Mouse (Mus musculus) lung, embryonic 16.5 days (tissue): ENCODE results near the gene Fam129a. TPM values are rescaled to one million over a fixed set of nuclear protein-coding genes. Genes with fewer than 3 reads are reported as not detected.

Experiments
- ATAC-seq: fragments of 200-750 bp; cut with Nextera tagmentation; 2 replicates; pipeline ENCODE4 v1.8.0; 2017; ENCODE audit warnings: low read depth, mild to moderate bottlenecking, moderate library complexity
- H3K27ac ChIP-seq: fragments of 300-500 bp; sonication (generic); 2 replicates; pipeline ENCODE4 v1.5.1; 2014; ENCODE audit warnings: mild to moderate bottlenecking, control low read depth, low read length
- H3K27me3 ChIP-seq: fragments of 300-500 bp; sonication (generic); 2 replicates; pipeline ENCODE4 v1.6.1; 2014; ENCODE audit warnings: low read depth, low read length, mixed read lengths; ENCODE audit not compliant: control insufficient read depth, insufficient read depth
- H3K36me3 ChIP-seq: fragments of 300-500 bp; sonication (generic); 2 replicates; pipeline ENCODE4 v1.6.1; 2014; ENCODE audit warnings: low read length; ENCODE audit not compliant: control insufficient read depth, insufficient read depth
- H3K4me1 ChIP-seq: fragments of 300-500 bp; sonication (generic); replicated peaks from 2 replicates; pipeline ENCODE4 v1.6.1; 2014; ENCODE audit warnings: low read length, mixed read lengths; ENCODE audit not compliant: control insufficient read depth, insufficient read depth
- H3K4me2 ChIP-seq: fragments of 300-500 bp; sonication (generic); 2 replicates; pipeline ENCODE4 v1.6.1; 2014; ENCODE audit warnings: low read depth, low read length, control low read depth
- H3K4me3 ChIP-seq: fragments of 300-500 bp; sonication (generic); 2 replicates; pipeline ENCODE4 v1.5.1; 2014; ENCODE audit warnings: mild to moderate bottlenecking, low read length, control low read depth
- H3K9ac ChIP-seq: fragments of 300-500 bp; sonication (generic); 2 replicates; pipeline ENCODE4 v1.6.1; 2014; ENCODE audit warnings: low read length, control low read depth
- H3K9me3 ChIP-seq: fragments of 300-500 bp; sonication (generic); 2 replicates; pipeline ENCODE4 v1.6.1; 2016; ENCODE audit warnings: low read length; ENCODE audit not compliant: control insufficient read depth
- WGBS: fragments of 180-500 bp; shearing (Covaris S2); extraction: QIAGEN DNeasy Blood & Tissue Kit; methylation state at CpG from one replicate; pipeline ENCODE4 v1.1.7; 2014; 5-methylcytosine and 5-hydroxymethylcytosine counted together
- polyA plus RNA-seq: library from polyadenylated mRNA; unstranded; fragments of >200 nt; fragmentation: Nextera tagmentation; extraction: Ambion mirVana; gene quantifications from 2 replicates; pipeline ENCODE4 v1.2.1, GENCODE M21; 2015

The Fam129a gene
- polyA plus RNA-seq, 1 experiment from 2014 or later, result 14.1 TPM

DNA sequence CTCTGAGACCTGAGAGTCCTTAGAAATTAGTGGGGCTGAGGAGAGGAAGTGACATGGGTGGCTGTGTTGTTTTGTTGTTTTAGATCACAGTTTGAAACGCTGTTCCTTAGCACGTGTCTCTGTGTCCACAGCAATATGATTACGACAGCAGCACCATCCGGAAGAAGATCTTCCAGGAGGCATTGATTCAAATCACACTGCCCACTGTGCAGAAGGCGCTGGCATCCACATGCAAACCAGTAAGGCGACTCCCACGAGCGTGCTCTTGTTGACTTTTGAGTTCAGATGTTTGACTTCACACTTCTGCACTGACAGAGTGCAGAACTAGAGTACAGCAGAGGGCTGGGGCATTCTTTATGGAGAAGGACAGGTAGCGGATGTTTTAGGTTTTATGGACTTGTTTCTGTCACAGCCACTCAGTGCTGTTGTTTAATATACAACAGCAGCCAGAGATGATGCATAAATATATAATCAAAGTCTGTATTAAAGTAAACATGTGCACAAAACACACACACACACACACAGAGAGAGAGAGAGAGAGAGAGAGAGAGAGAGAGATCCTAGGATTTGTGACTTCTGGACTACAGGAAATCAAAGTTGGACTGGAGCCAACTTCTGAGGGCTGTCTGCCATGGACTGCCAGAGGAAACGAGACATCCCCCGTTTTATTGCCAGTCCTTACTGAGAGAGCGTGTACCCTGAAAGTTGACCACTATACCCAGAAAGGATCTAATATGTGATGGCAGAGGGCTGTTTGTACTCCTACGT lies 138.2 kb downstream of the Fam129a start:
- Histone ChIP-seq H3K4me2 (peak overlapping the region; percentile 35), H3K27ac (peak overlapping the region; percentile 51), H3K9ac (no peak overlapping the region; the same call in 1 of the 2 replicates), H3K36me3 (no peaks in the 10 kb centered on the region), H3K9me3 (no peaks in the 10 kb centered on the region), H3K4me3 (no peak overlapping the region), H3K4me1 (peaks cover 14% of the 10 kb centered on the region), H3K27me3 (no peaks in the 10 kb centered on the region; the same call in 1 of the 2 replicates)
- 7% methylated on average over 13 of the region's 13 CpGs for WGBS
- peak; percentile 71 for ATAC-seq

DNA sequence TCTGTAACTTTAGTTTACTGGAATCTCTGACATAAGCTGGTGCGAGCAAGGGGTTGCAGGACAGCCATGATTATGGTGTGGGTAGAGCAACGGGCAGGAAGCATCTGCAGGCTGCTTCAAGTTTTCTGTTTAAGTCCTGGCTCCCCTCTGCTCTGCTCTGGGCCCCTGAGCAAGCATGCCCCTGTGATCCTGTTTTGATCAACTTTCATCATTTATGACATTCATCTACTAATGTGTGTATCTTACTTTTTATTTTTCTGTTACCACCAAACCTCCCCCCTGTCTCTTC lies 138.7 kb downstream of the Fam129a start:
- no peak overlapping the region for H3K4me3 ChIP-seq
- peaks cover 14% of the 10 kb centered on the region for H3K4me1 ChIP-seq
- 18% methylated on average over 2 of the region's 2 CpGs for WGBS
- H3K9ac ChIP-seq, result no peak overlapping the region
- H3K27ac ChIP-seq, result peak overlapping the region; percentile 51
- H3K9me3 ChIP-seq, result no peaks in the 10 kb centered on the region
- peak; percentile 58 for ATAC-seq
- peak overlapping the region; percentile 35; the same call in 1 of the 2 replicates for H3K4me2 ChIP-seq
- H3K27me3 ChIP-seq, result no peaks in the 10 kb centered on the region; the same call in 1 of the 2 replicates
- H3K36me3 ChIP-seq, result no peaks in the 10 kb centered on the region

DNA sequence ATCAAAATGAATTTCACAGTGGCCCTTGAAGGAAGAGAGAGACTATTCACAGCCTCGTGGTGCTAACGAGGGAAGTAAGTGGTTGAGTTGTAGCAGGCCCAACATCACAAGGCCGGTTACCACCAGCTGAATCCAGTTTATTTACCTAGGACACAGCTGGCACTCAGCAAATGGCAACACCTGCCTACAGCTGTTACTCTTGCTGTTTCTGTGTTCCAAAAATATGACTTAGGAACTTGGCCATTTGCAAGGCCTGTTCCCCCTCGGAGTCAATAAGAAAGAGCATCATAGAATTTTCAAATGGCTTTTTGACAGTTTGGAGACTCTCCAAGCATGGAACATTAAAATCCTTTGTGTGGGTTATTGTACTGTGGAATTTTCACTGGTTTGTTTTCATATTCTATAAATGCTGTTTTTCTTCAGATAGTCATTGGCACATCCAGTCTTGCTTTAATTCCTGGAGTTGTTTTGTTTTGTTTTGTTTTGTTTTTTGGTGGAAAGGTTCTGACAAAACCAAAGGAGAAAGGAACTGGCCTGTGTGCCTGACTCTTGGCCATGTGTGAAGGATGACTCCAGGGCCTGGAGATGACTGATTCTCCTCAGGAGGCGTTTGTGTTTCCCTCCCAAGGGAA lies 139.6 kb downstream of the Fam129a start:
- ATAC-seq, result no peak
- Histone ChIP-seq H3K27me3 (no peaks in the 10 kb centered on the region; the same call in 1 of the 2 replicates), H3K4me1 (peaks cover 14% of the 10 kb centered on the region), H3K9ac (no peak overlapping the region), H3K36me3 (no peaks in the 10 kb centered on the region), H3K9me3 (no peaks in the 10 kb centered on the region), H3K27ac (no peak overlapping the region), H3K4me3 (no peak overlapping the region), H3K4me2 (no peak overlapping the region)
- WGBS, result 42% methylated on average over 5 of the region's 5 CpGs

DNA sequence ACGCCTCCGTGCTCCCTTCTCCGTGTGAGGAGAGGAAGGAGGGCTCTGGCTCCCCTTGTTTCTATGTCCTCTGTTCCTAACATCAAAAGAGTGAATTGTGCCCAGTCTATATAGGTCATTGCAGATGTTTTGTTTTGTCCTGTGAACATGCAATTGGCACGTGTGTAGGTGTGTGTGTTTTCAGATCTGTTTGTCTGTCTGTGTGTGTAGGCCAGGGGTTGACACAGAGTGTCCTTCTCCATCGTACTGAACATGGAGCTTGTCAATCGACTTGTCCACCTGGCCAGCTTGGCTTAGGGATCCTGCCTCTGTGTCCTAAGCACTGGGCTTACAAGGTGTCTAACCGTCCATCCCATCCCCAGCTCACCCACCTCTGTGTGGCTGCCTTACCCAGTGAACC lies 140.1 kb downstream of the Fam129a start:
- Histone ChIP-seq H3K9me3 (no peaks in the 10 kb centered on the region), H3K27ac (no peak overlapping the region), H3K27me3 (no peaks in the 10 kb centered on the region; the same call in 1 of the 2 replicates), H3K4me1 (peaks cover 14% of the 10 kb centered on the region), H3K4me3 (no peak overlapping the region), H3K9ac (no peak overlapping the region), H3K36me3 (no peaks in the 10 kb centered on the region), H3K4me2 (no peak overlapping the region)
- WGBS, result 61% methylated on average over 7 of the region's 7 CpGs
- no peak for ATAC-seq

DNA sequence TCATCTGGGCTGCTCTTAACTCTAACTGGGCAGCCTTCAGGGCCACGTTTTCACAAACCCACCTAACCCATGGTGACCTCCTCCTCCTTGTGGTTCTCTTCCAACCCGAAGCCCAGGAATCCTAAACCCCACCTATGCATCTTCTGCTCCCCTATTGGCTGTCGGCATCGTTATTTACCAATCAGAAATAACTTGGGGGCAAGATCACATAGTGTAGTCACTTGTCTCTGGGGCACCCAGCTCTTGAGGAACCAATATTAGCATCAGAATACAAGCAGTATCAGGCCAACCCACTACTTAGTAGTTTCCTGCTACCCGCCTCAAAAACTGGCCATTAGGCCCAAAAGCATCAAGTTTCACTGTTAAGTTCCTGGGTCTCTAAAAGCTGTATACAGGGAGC lies 141.7 kb downstream of the Fam129a start:
- Histone ChIP-seq H3K27ac (no peak overlapping the region), H3K9ac (no peak overlapping the region), H3K4me2 (no peak overlapping the region), H3K27me3 (no peaks in the 10 kb centered on the region), H3K4me3 (no peak overlapping the region), H3K4me1 (peaks cover 14% of the 10 kb centered on the region), H3K9me3 (no peaks in the 10 kb centered on the region), H3K36me3 (no peaks in the 10 kb centered on the region)
- no peak for ATAC-seq
- WGBS, result 61% methylated on average over 5 of the region's 5 CpGs

DNA sequence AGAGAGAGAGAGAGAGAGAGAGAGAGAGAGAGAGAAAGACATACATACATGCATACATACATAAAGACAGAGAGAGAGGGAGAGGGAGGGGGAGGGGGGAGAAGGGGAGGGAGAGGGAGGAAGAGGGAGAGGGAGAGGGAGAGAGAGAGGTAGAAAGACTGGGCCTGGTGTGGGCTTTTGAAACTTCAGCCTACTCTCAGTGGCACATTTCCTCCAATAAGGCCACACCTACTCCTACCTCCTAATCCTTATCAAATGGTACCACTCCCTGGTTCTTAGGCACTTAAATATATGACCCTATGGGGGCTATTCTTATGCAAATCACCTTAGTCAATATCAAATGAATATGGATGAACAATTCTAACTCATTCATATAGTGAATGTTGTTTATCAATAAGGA lies 142.6 kb downstream of the Fam129a start:
- no peak overlapping the region for H3K27ac ChIP-seq
- no peak overlapping the region for H3K4me3 ChIP-seq
- H3K36me3 ChIP-seq, result no peaks in the 10 kb centered on the region
- H3K4me1 ChIP-seq, result peaks cover 13% of the 10 kb centered on the region
- H3K9ac ChIP-seq, result no peak overlapping the region
- H3K4me2 ChIP-seq, result no peak overlapping the region
- ATAC-seq, result no peak
- H3K9me3 ChIP-seq, result no peaks in the 10 kb centered on the region
- H3K27me3 ChIP-seq, result no peaks in the 10 kb centered on the region

DNA sequence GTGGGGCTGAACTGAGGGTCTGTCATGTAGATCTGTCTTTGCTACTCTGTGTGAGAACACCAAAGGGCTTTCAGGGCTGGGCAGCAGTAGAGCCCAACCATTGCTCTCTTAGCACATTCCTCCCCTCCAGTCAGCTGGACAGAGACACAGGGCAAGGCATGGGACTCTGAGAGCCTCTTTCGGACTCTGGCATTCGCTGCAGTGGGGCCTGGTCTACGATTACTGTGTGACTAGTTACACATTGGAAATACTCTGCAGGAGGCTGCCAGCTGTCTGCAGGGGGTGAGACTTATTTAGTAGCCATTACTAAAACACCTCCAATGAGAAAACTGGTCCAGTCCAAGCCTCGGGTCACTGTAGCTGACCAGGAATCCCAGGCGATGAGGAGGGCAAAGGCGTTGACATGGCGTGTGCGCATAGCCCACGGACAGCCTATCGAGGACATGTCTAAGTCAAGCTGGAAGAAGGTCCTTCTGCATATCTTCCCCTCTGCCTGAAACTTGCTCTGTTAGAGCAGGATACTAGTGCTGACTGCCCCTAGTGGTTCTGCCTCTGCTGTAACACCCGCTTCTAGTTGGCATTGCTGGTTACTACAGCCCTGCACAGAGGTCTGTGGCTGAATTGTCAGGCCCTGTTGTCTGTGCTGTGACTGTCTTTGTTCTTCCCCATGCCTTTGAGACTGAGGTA lies 145.2 kb downstream of the Fam129a start:
- H3K9me3 ChIP-seq, result no peaks in the 10 kb centered on the region
- H3K27me3 ChIP-seq, result no peaks in the 10 kb centered on the region
- H3K4me1 ChIP-seq, result peaks cover 12% of the 10 kb centered on the region
- H3K36me3 ChIP-seq, result no peaks in the 10 kb centered on the region
- 79% methylated on average over 11 of the region's 11 CpGs for WGBS
- H3K27ac ChIP-seq, result no peak overlapping the region
- H3K4me2 ChIP-seq, result no peak overlapping the region
- no peak overlapping the region for H3K4me3 ChIP-seq
- no peak overlapping the region for H3K9ac ChIP-seq
- no peak for ATAC-seq

DNA sequence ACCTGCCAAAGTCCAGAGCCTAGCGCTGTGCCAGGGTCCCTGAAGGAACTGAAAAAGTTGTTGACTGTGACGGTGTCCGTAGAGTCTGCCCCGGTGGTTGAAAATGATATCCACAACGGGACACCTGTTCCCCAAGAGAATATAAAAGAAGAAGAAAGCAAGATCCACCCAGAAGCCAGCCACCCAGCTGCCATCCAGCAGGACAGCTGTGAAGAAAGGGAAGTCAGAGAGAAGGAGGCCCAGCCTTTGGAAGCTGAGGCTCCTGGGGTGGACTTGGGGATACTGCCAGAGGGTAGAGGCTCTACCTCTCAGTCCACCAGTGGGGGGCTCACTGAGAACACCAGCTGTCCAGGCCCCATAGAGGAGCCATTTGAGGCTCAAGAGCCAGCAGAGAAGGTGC lies 146.6 kb downstream of the Fam129a start:
- Histone ChIP-seq H3K27ac (no peak overlapping the region), H3K36me3 (no peaks in the 10 kb centered on the region), H3K27me3 (no peaks in the 10 kb centered on the region), H3K4me2 (no peak overlapping the region), H3K4me1 (peaks cover 19% of the 10 kb centered on the region), H3K4me3 (no peak overlapping the region), H3K9ac (no peak overlapping the region), H3K9me3 (no peaks in the 10 kb centered on the region)
- ATAC-seq, result no peak
- WGBS, result 86% methylated on average over 5 of the region's 5 CpGs

DNA sequence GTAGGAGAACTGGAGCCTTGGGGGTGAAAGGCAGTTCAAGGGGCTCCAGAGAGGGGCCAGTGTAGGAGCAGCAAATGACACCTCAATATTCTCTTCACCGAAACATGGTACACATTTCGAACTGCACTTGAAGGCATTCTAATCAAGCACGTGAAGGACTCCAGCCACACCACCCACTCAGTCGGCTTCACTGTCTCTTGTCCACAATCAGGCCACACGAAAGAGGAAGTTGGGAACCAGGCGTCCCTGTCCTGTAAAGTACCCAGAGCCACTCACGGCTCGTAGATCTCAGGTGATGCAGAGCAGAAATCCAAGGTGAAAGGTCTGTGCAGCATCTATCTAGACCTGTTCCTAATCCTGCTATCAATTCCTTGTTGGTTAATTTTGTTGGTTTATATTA lies 147.6 kb downstream of the Fam129a start:
- no peak overlapping the region for H3K27ac ChIP-seq
- H3K9me3 ChIP-seq, result no peaks in the 10 kb centered on the region
- H3K4me3 ChIP-seq, result no peak overlapping the region
- no peaks in the 10 kb centered on the region for H3K36me3 ChIP-seq
- WGBS, result 69% methylated on average over 8 of the region's 8 CpGs
- no peak overlapping the region for H3K9ac ChIP-seq
- peaks cover 19% of the 10 kb centered on the region for H3K4me1 ChIP-seq
- ATAC-seq, result no peak
- H3K4me2 ChIP-seq, result no peak overlapping the region
- H3K27me3 ChIP-seq, result no peaks in the 10 kb centered on the region
